ENCODE assay signal across 8 mouse cellular contexts in genomic region chr4:140547488-140547887, GRCm38 (mm10).
DNase-seq lines count a peak whose midpoint lies in the region; ATAC-seq and TF ChIP-seq lines count a peak whose summit lies in the region.
"Had no signal": no experiment of that assay in that cellular context is flagged by ENCODE, and none has a peak within 500 bp of the region (broad histone marks: within the 10 kb centered on the region; RNA-seq: fewer than 3 reads in every experiment).

No protein-coding gene starts in this region.

- peak; percentile 97 for TF ChIP-seq CTCF in ES-Bruce4 (IDR thresholded peaks at IDR 0.05; ENCODE audit: low read depth, low read length)

- intact Hi-C loops in heart, postnatal 10 days (cut with DNase I) = loop anchor here (2.0 to 5.0 kb wide), 2 partner anchors 295 to 671 kb away; no protein-coding TSS in a partner anchor

- no peak for TF ChIP-seq POLR2A in ES-Bruce4 (IDR thresholded peaks at IDR 0.05; ENCODE audit: insufficient read depth, low read length)

- no peak overlapping the region for H3K4me3 ChIP-seq in ES-Bruce4 (ENCODE audit: low read depth, low read length)
- H3K4me3 ChIP-seq: stomach, embryonic 15.5 days had no signal

- H3K9ac ChIP-seq in ES-Bruce4 (ENCODE audit: low read depth, poor library complexity, severe bottlenecking) = no peak overlapping the region
- H3K9ac ChIP-seq: stomach, embryonic 15.5 days had no signal

- DNase-seq in adrenal gland, adult 2 months = peak; percentile 53
- DNase-seq in embryo, embryonic 11 days = peak; percentile 83
- peak; percentile 67 to 83 for DNase-seq in heart, postnatal 10 days
- DNase-seq in layer of hippocampus, postnatal 14 days (ENCODE audit: low spot score in 2 of 2) = peak; percentile 57 to 62
- DNase-seq in skeletal muscle tissue, adult 2 months (ENCODE audit: low read depth, low spot score) = peak; percentile 34

- H3K4me1 ChIP-seq in ES-Bruce4 (ENCODE audit: control insufficient read depth, insufficient read depth, low read length) = no peaks in the 10 kb centered on the region
- H3K4me1 ChIP-seq: stomach, embryonic 15.5 days had no signal

- H3K27ac ChIP-seq in ES-Bruce4 (ENCODE audit: insufficient read depth, low read length) = no peak overlapping the region
- H3K27ac ChIP-seq: stomach, embryonic 15.5 days had no signal

- H3K9me3 ChIP-seq in ES-Bruce4 (replicated peaks; ENCODE audit: control insufficient read depth, insufficient read depth, low read length, poor library complexity, severe bottlenecking) = no peaks in the 10 kb centered on the region
- H3K9me3 ChIP-seq: stomach, embryonic 15.5 days had no signal

- H3K27me3 ChIP-seq in ES-Bruce4 (ENCODE audit: control insufficient read depth, insufficient read depth, low read length, poor library complexity, severe bottlenecking) = no peaks in the 10 kb centered on the region
- H3K27me3 ChIP-seq: stomach, embryonic 15.5 days had no signal

- no peaks in the 10 kb centered on the region for H3K36me3 ChIP-seq in ES-Bruce4 (ENCODE audit: control insufficient read depth, insufficient read depth, low read length, poor library complexity, severe bottlenecking)

- no peak for TF ChIP-seq EP300 in ES-Bruce4 (IDR thresholded peaks at IDR 0.05; ENCODE audit: insufficient read depth, low read depth, low read length)

- peak; percentile 68 for ATAC-seq in megakaryocyte progenitor cell, adult 5-6 weeks (replicated peaks; ENCODE audit: poor library complexity)
